Mouse (Mus musculus) olfactory bulb, adult 2 months (tissue): Measurements from ENCODE around the gene Fap. TPM values are rescaled to one million over a fixed set of nuclear protein-coding genes. Genes with fewer than 3 reads are reported as not detected.
A peak's percentile ranks its signal among the peaks of the same experiment; 100 is the strongest.

Source experiments
- H3K27ac ChIP-seq: fragments of 200-500 bp; 2 replicates; pipeline ENCODE4 v1.5.1; 2012; ENCODE audit warnings: low read depth, low read length; ENCODE audit not compliant: insufficient read depth
- H3K4me1 ChIP-seq: fragments of 200-500 bp; 2 replicates; pipeline ENCODE4 v1.6.1; 2012; ENCODE audit warnings: low read length; ENCODE audit not compliant: control insufficient read depth, insufficient read depth
- H3K4me3 ChIP-seq: fragments of 200-500 bp; 2 replicates; pipeline ENCODE4 v1.5.1; 2012; ENCODE audit warnings: mild to moderate bottlenecking, low read depth, low read length, moderate library complexity; ENCODE audit not compliant: insufficient read depth
- CTCF ChIP-seq: fragments of 200-500 bp; IDR thresholded peaks from 2 replicates; pipeline ENCODE4 v1.5.1; 2012; ENCODE audit warnings: low read depth, mild to moderate bottlenecking, low read length, moderate library complexity; ENCODE audit not compliant: insufficient read depth
- POLR2A ChIP-seq: fragments of 200-500 bp; IDR thresholded peaks from 2 replicates; pipeline ENCODE4 v1.6.1; 2012; ENCODE audit warnings: mild to moderate bottlenecking, low read depth, low read length, moderate library complexity; ENCODE audit not compliant: insufficient read depth
- WGBS: fragments of 180-500 bp; shearing (Covaris S2); methylation state at CpG from one replicate; pipeline ENCODE4 v1.1.7; 2018; 5-methylcytosine and 5-hydroxymethylcytosine counted together
- polyA plus RNA-seq: library from polyadenylated mRNA; stranded (reverse); fragments of >200 nt; gene quantifications from 2 replicates; pipeline ENCODE4 v1.2.4, GENCODE M21; 2012; ENCODE audit warnings: low replicate concordance; ENCODE audit not compliant: missing spikeins, insufficient read depth, insufficient read length

The Fap gene
- polyA plus RNA-seq, 1 experiment: not detected

DNA sequence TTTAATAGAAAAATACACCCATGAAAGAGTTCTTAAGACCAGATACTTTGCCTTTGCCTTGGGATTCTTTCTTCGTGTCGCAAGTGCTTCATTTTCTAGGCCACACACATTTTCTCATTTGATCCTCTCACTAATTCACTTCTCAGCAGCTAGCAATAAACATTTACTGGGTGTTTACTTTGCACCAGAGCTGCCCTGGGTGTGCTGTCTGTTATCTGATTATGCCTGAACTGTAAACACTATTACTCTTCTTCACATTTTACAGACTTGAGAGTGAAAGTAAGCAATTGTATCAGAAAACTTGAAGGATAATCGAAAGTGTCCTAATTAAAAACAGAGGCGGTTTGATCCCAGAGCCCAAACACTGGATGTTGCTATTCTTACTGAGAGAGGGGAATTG lies 15.5 kb upstream of the Fap start:
- no peaks in the 10 kb centered on the region for H3K4me1 ChIP-seq
- no peak overlapping the region for H3K4me3 ChIP-seq
- TF ChIP-seq CTCF (no peak), POLR2A (no peak)
- 88% methylated on average over 4 of the region's 4 CpGs for WGBS
- H3K27ac ChIP-seq: no peak overlapping the region

- 91% methylated on average over 5 of the region's 5 CpGs for WGBS
- no peaks in the 10 kb centered on the region for H3K4me1 ChIP-seq
- no peak overlapping the region for H3K4me3 ChIP-seq
- no peak overlapping the region for H3K27ac ChIP-seq
- no peak for TF ChIP-seq CTCF
- no peak for TF ChIP-seq POLR2A
Measured at GRCm38 (mm10) chr2:62585769-62586168, 11.9 kb upstream of the Fap start.

- 73% methylated on average over 3 of the region's 3 CpGs for WGBS
- no peak overlapping the region for H3K27ac ChIP-seq
- TF ChIP-seq CTCF (no peak), POLR2A (no peak)
Measured at GRCm38 (mm10) chr2:62574962-62575361, 1.1 kb upstream of the Fap start.

DNA sequence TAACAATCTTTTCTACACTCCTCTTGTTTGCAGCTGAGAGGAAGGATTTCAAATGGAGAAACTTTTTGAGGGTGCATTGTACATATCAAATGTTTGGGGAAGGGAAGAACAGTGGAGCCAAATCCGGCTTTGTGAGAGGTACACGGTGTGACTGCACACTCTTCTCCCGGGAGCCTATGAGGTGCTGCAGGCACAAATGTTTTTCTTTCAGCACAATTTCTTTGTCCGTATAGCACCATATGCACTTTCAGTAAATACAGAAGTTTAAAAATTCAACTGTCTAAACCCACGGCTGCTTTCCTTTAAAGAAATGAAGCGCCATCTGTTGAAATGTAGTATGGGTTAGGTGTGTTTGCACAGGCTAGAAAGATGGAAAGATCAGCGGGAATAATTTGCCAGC lies 375 bp upstream of the Fap start:
- 82% methylated on average over 7 of the region's 7 CpGs for WGBS
- H3K27ac ChIP-seq: no peak overlapping the region
- peaks cover 3% of the 10 kb centered on the region; the same call in 1 of the 2 replicates for H3K4me1 ChIP-seq
- H3K4me3 ChIP-seq: no peak overlapping the region
- TF ChIP-seq POLR2A: no peak

More at GRCm38 (mm10) chr2:62574962-62575361, 1.1 kb upstream of the Fap start:
- H3K4me3 ChIP-seq: no peak overlapping the region
- H3K4me1 ChIP-seq: peaks cover 3% of the 10 kb centered on the region; the same call in 1 of the 2 replicates

DNA sequence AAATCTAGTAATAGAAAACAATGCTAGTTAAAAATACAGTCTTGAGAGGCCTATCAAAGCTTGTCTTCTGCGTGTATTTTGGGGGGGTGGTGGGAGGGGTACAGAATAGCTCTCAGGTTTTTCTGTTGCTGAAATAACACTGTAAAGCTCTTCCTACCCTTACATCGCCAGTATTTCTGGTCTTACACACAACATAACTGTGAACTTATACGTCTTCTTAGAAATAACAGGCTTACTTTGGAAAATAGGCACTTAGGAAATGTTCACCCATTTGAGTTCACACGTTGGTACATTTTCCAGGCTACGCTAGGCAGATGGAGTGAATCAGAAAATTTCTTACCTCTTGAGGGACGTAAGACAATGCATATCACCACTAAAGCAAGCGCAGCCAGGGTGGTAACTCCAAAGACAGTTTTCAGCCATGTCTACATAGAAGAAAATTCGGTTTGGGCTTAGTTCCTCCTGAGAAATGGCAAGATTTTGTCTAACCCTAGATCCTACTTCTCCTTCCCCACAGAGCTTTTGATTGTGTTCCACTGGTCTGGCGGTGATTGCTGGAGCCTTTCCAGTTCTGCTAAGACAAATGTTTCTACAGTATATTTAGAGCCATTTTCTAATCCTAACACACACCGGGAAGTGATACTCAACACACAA lies 649 bp downstream of the Fap start:
- no peak for TF ChIP-seq CTCF
- no peak for TF ChIP-seq POLR2A
- H3K27ac ChIP-seq: peak overlapping the region; percentile 26; the same call in 1 of the 2 replicates
- WGBS: 41% methylated on average over 10 of the region's 10 CpGs
- no peak overlapping the region for H3K4me3 ChIP-seq
- H3K4me1 ChIP-seq: peaks cover 3% of the 10 kb centered on the region; the same call in 1 of the 2 replicates

DNA sequence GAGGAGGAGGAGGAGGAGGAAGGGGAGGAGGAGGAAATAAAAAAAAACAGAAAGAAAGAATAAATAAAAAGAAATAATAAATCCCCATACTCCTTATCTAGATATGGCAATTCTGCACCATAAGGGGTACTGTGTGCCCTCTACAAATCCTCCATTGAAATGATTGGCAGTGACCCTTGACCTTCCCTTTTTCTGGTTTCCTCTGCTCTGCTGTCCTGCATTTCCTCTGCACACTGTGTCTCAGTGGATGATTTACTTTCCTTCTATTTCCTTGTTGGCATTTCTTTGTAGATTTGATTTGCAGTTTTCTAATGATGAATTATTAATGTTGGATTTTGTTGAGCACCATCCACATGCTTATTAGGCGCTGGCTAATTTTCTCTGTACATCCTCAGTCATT lies 9.2 kb downstream of the Fap start:
- H3K4me1 ChIP-seq: no peaks in the 10 kb centered on the region
- TF ChIP-seq CTCF (no peak), POLR2A (no peak)
- no peak overlapping the region for H3K4me3 ChIP-seq
- WGBS: 91% methylated on average over 1 of the region's 1 CpGs
- H3K27ac ChIP-seq: no peak overlapping the region

GRCm38 (mm10) chr2:62562661-62563485 lies 11.0 kb downstream of the Fap start:
- WGBS: 81% methylated on average over 5 of the region's 5 CpGs

GRCm38 (mm10) chr2:62557417-62557816 lies 16.5 kb downstream of the Fap start:
- no peak overlapping the region for H3K27ac ChIP-seq
- no peaks in the 10 kb centered on the region for H3K4me1 ChIP-seq
- 81% methylated on average over 2 of the region's 2 CpGs for WGBS
- no peak overlapping the region for H3K4me3 ChIP-seq
- no peak for TF ChIP-seq POLR2A
- no peak for TF ChIP-seq CTCF

More at GRCm38 (mm10) chr2:62562661-62563485, 11.0 kb downstream of the Fap start:
- Histone ChIP-seq H3K27ac (no peak overlapping the region), H3K4me3 (no peak overlapping the region), H3K4me1 (no peaks in the 10 kb centered on the region)
- no peak for TF ChIP-seq CTCF
- no peak for TF ChIP-seq POLR2A

DNA sequence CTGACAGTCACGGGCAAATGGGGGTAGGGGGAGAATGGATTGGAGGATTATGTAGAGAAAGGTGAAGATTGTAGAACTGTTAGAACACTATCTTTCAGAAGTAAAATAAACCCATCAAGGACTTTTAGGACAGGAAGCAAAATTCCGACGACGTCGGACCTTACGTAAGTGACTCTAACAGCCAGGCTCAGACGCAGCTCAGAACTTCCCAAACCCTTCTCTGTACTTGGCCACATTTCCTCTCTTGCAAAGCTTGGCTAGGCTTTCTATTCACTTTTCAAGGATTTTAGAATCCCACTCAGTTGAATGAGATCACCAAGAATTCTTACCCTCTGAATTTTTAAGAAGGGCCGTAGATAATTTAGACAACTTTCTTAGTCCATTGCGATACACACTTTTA lies 17.5 kb downstream of the Fap start:
- 91% methylated on average over 9 of the region's 9 CpGs for WGBS
- TF ChIP-seq CTCF (no peak), POLR2A (no peak)
- Histone ChIP-seq H3K27ac (no peak overlapping the region), H3K4me3 (no peak overlapping the region), H3K4me1 (no peaks in the 10 kb centered on the region)
